Mouse (Mus musculus) heart, postnatal 4 days (tissue): ENCODE measurements around the gene Pygo2. TPM values are rescaled to one million over a fixed set of nuclear protein-coding genes. Genes with fewer than 3 reads are reported as not detected.
A peak's percentile ranks its signal among the peaks of the same experiment; 100 is the strongest.

Experiments
- DNase-seq: peaks from one replicate; pipeline ENCODE4 v3.0.0; 2021
- total RNA-seq, 2 experiments: library from RNA; stranded (reverse); gene quantifications; 2 replicates each; pipeline ENCODE4 v1.2.3; 2021

The Pygo2 gene
- total RNA-seq, 2 experiments from 2014 or later = 20.3 to 22.1 TPM

DNA sequence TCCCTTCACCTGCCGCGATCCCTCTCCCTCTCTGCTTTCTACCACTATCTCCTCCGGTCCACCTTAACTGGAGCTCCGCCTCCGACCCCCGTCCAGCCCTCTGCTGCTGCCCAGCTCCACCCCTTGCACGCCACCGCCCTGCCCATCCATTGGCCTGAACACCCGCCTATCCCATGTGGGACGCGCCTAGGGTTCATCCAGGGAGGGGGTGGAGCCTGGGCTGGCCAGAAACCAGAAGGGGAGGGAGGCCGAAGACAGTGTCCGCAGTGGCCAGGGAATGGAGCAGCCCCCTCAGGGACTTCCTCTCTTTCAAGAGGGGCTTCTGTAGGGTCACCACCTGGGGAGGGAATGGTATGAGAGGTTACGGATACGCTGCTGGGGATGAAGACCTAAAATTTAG is 36.4 kb upstream of the Pygo2 start:
- DNase-seq = peak; percentile 99

DNA sequence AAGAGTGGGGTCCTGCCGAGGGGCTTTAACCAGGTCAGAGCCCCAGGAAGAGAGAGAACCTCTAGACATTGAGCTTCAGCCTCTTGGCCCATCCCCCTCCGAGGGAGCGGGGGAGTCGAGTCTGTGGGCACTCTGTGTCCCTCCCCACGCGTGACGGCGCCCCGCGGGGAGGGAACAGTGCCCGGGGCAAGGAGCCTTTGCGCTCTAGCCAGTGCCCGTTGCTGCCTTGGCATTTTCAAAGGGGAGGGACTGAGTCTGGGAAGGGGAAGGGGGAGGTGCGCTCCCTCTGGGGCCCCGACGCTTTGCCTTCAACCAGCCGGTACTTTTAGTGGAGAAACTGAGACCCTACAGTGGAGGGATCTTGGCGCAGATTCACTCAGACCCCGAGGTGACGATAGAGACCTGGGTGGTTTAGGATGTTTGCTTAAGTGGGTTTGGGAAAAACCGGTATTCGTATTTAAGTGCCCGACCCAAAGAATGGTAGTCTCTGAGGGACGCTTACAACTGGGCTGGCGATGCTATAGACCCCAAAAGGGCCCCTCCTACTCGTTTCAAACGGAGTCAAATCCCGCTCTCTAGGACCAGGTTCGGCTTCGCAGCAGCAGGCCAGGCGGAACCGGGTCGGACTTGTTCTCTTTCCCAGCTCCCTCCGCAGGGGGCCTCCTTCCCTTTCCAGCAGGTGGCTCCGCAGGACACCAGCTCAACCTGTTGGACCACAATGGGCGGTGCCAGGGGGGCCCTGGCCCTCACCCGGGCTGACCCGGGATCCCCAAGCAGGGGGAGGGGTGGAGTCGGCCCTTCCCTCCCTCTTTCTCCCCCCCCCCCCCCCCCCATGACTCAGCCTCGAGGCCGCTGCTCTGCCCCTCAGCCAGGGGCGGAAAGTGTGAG is 35.8 kb upstream of the Pygo2 start, which contains the start of gene Zbtb7b:
Gene Zbtb7b (minus strand): TSS at position 771 of the 888 bp plus-strand sequence.
- DNase-seq = peak; percentile 79

GRCm38 (mm10) chr3:89394894-89395256 is 35.1 kb upstream of the Pygo2 start:
- peak; percentile 87 for DNase-seq

DNA sequence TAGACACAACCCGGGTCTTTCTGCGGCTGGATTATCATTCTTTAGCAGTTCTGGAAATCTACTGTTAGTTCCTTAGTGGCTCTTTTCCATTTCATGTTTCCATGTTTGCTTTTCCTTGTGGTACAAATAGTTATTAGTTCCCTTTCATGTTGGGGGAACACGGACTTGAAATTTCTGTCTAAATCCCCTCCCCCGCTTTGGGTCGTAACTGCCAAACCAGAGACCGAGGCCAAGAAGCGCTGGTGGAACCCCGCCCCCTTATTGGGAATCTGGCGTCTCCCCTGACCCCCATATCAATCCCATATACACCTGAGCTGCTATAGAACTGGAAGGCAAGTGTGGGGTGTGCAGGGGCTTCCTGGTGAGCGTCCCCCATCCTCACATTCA is 34.6 kb upstream of the Pygo2 start:
- no peak for DNase-seq

GRCm38 (mm10) chr3:89395806-89396653 is 34.0 kb upstream of the Pygo2 start:
- DNase-seq = peak; percentile 80

DNA sequence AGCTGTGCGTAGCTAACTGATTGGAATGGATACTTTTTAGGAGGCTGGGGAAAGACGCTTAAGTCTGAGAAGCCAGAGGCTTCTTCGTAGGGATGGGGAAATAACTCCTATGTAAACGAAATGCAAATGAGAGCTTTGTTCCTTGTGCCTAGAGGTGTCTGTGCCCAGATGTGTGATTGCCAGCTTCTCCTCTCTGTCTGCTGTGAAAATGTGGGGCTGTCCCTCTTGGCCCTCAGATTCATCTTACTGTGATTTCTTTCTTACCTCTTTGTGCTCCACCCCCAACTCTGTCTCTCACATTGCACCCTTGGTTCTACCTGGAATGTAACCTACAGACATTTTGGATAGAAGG is 33.4 kb upstream of the Pygo2 start:
- no peak for DNase-seq

DNA sequence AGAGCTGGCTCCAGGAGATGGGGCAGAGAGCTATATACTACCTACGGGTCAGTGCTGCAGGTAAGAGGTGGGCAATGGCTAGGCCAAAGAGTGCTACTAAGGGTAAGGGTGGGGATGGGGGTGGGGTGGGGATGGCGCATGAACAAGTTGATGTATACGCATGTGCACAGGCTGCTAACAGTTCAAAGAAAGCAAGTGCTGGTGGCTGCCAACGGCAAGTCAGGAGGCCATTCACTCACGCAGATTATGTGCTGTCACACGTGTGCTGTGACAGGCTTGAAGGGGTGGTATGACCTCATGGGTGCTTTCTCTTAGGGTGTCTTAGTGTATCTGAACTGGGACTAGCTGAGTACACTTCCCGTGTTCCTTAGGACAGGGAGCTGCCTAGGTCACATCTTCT is 28.7 kb upstream of the Pygo2 start:
- DNase-seq = no peak

GRCm38 (mm10) chr3:89402693-89403092 is 27.3 kb upstream of the Pygo2 start, which contains the start of gene Lenep:
Lenep (minus strand) TSS chr3:89402793.
- DNase-seq = no peak

GRCm38 (mm10) chr3:89406887-89407286 is 23.1 kb upstream of the Pygo2 start:
- no peak for DNase-seq

DNA sequence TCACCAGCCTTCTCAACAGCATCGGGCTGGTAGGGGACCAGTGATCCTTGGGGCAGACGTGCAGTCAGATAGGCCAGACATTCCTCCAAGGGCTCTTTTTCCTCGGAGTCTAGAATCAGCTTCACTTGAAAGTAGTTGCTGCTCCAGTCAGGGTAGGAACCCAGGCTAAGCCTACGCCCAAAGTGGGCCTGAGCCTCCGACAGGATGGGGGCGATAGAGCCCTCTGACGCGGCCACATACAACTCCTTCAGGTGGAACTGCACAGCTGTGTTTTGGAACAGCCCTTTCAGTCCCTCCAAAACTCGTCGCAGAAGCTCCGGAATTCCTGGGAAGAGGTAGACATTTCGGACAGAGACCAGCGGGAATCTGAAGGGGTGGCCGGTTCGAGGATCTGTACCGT is 21.6 kb upstream of the Pygo2 start:
- no peak for DNase-seq

DNA sequence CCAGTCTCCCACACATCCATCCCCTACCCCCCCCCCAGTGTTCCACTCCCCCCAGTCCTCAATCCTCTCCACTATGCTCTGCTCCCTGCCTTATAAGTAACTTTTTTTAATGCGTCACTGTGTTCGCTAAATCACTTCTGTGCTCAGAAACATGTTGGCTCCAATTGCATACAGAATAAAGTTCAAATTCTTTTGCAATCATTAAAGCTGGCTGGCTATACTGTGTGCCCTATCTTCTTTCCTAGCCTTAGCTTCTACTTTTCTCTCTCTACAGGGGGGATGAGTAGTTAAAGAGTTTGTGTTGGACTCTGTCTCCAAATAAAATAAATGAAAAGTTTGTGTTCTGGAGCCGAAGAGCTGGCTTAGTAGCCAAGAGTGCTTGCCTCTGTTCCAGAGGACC is 20.3 kb upstream of the Pygo2 start:
- DNase-seq = no peak

DNA sequence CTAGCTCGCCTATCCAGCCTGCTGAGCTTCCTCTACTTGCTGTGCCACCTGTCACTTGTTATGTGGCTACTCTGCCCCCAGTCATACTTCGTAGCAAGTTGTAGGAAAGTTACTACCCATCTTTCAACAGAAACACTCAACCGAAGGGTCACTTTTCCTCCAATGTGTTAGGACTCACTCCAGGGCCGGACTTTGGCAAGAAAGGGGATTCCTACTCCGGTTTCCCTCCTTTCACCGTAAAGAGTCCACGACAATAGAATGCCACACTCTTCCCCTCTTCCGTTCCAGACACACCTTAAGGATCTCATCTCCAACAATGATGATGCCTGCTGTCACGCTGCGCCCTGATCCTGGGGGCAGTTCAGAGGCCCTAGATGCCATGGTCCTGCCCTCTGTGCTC is 19.1 kb upstream of the Pygo2 start:
- DNase-seq = no peak

- DNase-seq = peak; percentile 100
Measured at GRCm38 (mm10) chr3:89411490-89412393, 18.3 kb upstream of the Pygo2 start, which contains the start of gene Flad1. Flad1 (minus strand) TSS chr3:89411870.

DNA sequence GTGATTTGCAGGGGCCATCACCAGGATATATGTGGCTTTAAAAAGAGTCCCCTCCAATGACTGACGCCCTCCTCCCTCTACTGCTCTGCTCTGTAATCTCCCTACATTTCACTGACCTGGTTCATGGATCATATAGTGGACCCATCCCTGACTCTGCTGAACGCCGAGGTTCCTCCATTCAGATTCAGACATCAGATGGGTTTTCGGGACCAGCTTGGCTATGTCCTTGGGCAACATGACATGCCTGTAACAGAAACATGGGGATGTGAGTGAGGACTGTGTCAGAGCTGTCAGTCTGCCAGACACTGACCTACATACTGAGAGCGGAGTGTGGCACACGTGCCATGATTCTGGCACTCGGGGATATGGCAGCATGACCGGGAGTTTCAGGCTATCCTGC is 13.9 kb upstream of the Pygo2 start:
- no peak for DNase-seq

GRCm38 (mm10) chr3:89417131-89417530 is 12.9 kb upstream of the Pygo2 start:
- no peak for DNase-seq

GRCm38 (mm10) chr3:89417840-89418169 is 12.2 kb upstream of the Pygo2 start:
- no peak for DNase-seq

- peak; percentile 95 for DNase-seq
Measured at GRCm38 (mm10) chr3:89418170-89418860, 11.7 kb upstream of the Pygo2 start, which contains the start of the genes Cks1b and Shc1. Cks1b (minus strand) TSS chr3:89418383. Shc1 (plus strand) TSS chr3:89418443.

- DNase-seq = peak; percentile 88
Measured at GRCm38 (mm10) chr3:89418861-89419250, 11.2 kb upstream of the Pygo2 start.

DNA sequence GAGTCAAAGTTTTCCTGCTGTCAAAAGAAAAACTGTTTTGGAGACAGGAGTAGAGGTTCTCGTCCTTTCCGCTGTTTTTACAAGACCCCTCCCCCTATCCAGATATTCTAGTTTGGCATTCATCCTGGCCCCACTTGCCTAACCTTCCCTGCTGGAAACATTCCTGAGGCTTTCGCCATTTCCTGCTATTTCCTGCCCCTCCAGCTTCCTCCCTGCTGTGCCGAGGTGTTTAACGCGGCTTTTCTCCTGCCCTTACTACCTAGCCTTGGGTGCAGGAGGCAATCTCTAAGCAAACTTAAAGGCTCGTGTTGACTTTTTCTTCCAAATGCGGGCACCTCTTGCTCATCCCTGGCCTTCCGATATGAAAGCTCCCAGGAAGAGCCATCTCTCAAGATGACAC is 10.4 kb upstream of the Pygo2 start:
- DNase-seq = peak; percentile 71

- no peak for DNase-seq
Measured at GRCm38 (mm10) chr3:89419981-89420380, 10.0 kb upstream of the Pygo2 start.

- no peak for DNase-seq
Measured at GRCm38 (mm10) chr3:89420421-89420820, 9.6 kb upstream of the Pygo2 start.
